Mouse (Mus musculus): Measurements from ENCODE around the gene Zscan25. TPM values are rescaled to one million over a fixed set of nuclear protein-coding genes. Genes with fewer than 3 reads are reported as not detected.
"Not testable (repeated sequence)": the region's sequence is repeated elsewhere in the genome, so short reads cannot be mapped to it uniquely, and the experiment has no call there.

Gene Zscan25
- total RNA-seq (2021), result 10 to 100 TPM; 17.5 to 17.8 TPM

GRCm38 (mm10) chr5:145280371-145281143 lies at the start of gene Zscan25:
Gene Zscan25 (plus strand): TSS chr5:145280500.
- DNase-seq, result peak; percentile 94
- intact Hi-C loops (cut with DNase I), result no loop called here

GRCm38 (mm10) chr5:145230641-145231040 lies 49.7 kb upstream of the Zscan25 start:
- no peak for DNase-seq
- intact Hi-C loops (cut with DNase I), result no loop called here

GRCm38 (mm10) chr5:145231367-145231871 lies 48.9 kb upstream of the Zscan25 start, which contains the start of gene Zfp655:
Gene Zfp655 (plus strand): TSS chr5:145231715.
- intact Hi-C loops (cut with DNase I), result no loop called here

GRCm38 (mm10) chr5:145231893-145232411 lies 48.3 kb upstream of the Zscan25 start:
- no peak for DNase-seq
- intact Hi-C loops (cut with DNase I), result no loop called here

More at GRCm38 (mm10) chr5:145231367-145231871, 48.9 kb upstream of the Zscan25 start, which contains the start of gene Zfp655:
- peak; percentile 96 for DNase-seq

- DNase-seq, result peak; percentile 13
- intact Hi-C loops (cut with DNase I), result no loop called here
Observed at GRCm38 (mm10) chr5:145234636-145235035, 45.7 kb upstream of the Zscan25 start.

- intact Hi-C loops (cut with DNase I), result no loop called here
- DNase-seq, result no peak
Observed at GRCm38 (mm10) chr5:145249520-145249919, 30.8 kb upstream of the Zscan25 start.

- intact Hi-C loops (cut with DNase I); DNase-seq: not testable (repeated sequence)
Observed at GRCm38 (mm10) chr5:145273568-145273967, 6.7 kb upstream of the Zscan25 start.

- intact Hi-C loops (cut with DNase I), result no loop called here
- DNase-seq, result no peak
Observed at GRCm38 (mm10) chr5:145279948-145280347, 352 bp upstream of the Zscan25 start.

GRCm38 (mm10) chr5:145288382-145288781 lies 8.1 kb downstream of the Zscan25 start:
- intact Hi-C loops (cut with DNase I), result no loop called here
- DNase-seq, result no peak

- no peak for DNase-seq
- intact Hi-C loops (cut with DNase I), result no loop called here
Observed at GRCm38 (mm10) chr5:145290697-145291096, 10.4 kb downstream of the Zscan25 start.

GRCm38 (mm10) chr5:145292398-145292797 lies 12.1 kb downstream of the Zscan25 start:
- DNase-seq, result no peak
- intact Hi-C loops (cut with DNase I), result no loop called here

GRCm38 (mm10) chr5:145300469-145300868 lies 20.2 kb downstream of the Zscan25 start:
- no peak for DNase-seq

GRCm38 (mm10) chr5:145301796-145302195 lies 21.5 kb downstream of the Zscan25 start:
- DNase-seq; intact Hi-C loops (cut with DNase I): not testable (repeated sequence)

More at GRCm38 (mm10) chr5:145300469-145300868, 20.2 kb downstream of the Zscan25 start:
- intact Hi-C loops (cut with DNase I), result no loop called here

- DNase-seq, result no peak
- intact Hi-C loops (cut with DNase I), result no loop called here
Observed at GRCm38 (mm10) chr5:145302424-145302823, 22.1 kb downstream of the Zscan25 start.

GRCm38 (mm10) chr5:145306953-145307352 lies 26.7 kb downstream of the Zscan25 start:
- DNase-seq; intact Hi-C loops (cut with DNase I): not testable (repeated sequence)

GRCm38 (mm10) chr5:145307811-145308210 lies 27.5 kb downstream of the Zscan25 start:
- intact Hi-C loops (cut with DNase I); DNase-seq: not testable (repeated sequence)

- intact Hi-C loops (cut with DNase I), result no loop called here
- no peak for DNase-seq
Observed at GRCm38 (mm10) chr5:145313845-145314244, 33.5 kb downstream of the Zscan25 start.

GRCm38 (mm10) chr5:145317141-145317540 lies 36.8 kb downstream of the Zscan25 start:
- intact Hi-C loops (cut with DNase I), result no loop called here
- DNase-seq, result no peak

- intact Hi-C loops (cut with DNase I); DNase-seq: not testable (repeated sequence)
Observed at GRCm38 (mm10) chr5:145338756-145339155, 58.5 kb downstream of the Zscan25 start.

Data from left cerebral cortex, postnatal 4 days (tissue).